Mouse (Mus musculus): Measurements from ENCODE around the gene Cacnb1. TPM values are rescaled to one million over a fixed set of nuclear protein-coding genes. Genes with fewer than 3 reads are reported as not detected.

Cacnb1 gene
- polyA plus RNA-seq, 1 experiment from 2014 or later: 12.8 TPM

GRCm38 (mm10) chr11:97983506-97983905 is 39.3 kb downstream of the Cacnb1 start:
- no peak overlapping the region for H3K4me2 ChIP-seq (replicated peaks; ENCODE audit: low read depth, low read length)
- peaks cover 19% of the 10 kb centered on the region for H3K27me3 ChIP-seq (ENCODE audit: insufficient read depth, low read length)
- H3K4me1 ChIP-seq (ENCODE audit: insufficient read depth, low read length): peaks cover 7% of the 10 kb centered on the region; the same call in 1 of the 2 replicates
- no peak overlapping the region for H3K27ac ChIP-seq (ENCODE audit: low read length)
- no peak overlapping the region for H3K9ac ChIP-seq (replicated peaks; ENCODE audit: low read length)
- ATAC-seq (ENCODE audit: low FRiP score, low TSS enrichment): no peak
- H3K9me3 ChIP-seq (ENCODE audit: low read length): no peaks in the 10 kb centered on the region
- no peak overlapping the region for H3K4me3 ChIP-seq (ENCODE audit: low read length)
- WGBS: 79% methylated on average over 3 of the region's 3 CpGs
- no peaks in the 10 kb centered on the region for H3K36me3 ChIP-seq (ENCODE audit: insufficient read depth, low read length)

- Histone ChIP-seq H3K4me3 (ENCODE audit: low read length) (no peak overlapping the region), H3K27ac (ENCODE audit: low read length) (no peak overlapping the region), H3K9ac (replicated peaks; ENCODE audit: low read length) (no peak overlapping the region), H3K27me3 (ENCODE audit: insufficient read depth, low read length) (peaks cover 19% of the 10 kb centered on the region), H3K9me3 (ENCODE audit: low read length) (no peaks in the 10 kb centered on the region), H3K4me2 (replicated peaks; ENCODE audit: low read depth, low read length) (no peak overlapping the region), H3K4me1 (ENCODE audit: insufficient read depth, low read length) (peaks cover 7% of the 10 kb centered on the region; the same call in 1 of the 2 replicates), H3K36me3 (ENCODE audit: insufficient read depth, low read length) (no peaks in the 10 kb centered on the region)
- ATAC-seq (ENCODE audit: low FRiP score, low TSS enrichment): no peak
- WGBS: 87% methylated on average over 9 of the region's 9 CpGs
Observed at GRCm38 (mm10) chr11:97982721-97983120, 40.1 kb downstream of the Cacnb1 start.

GRCm38 (mm10) chr11:97980531-97980966 is 42.3 kb downstream of the Cacnb1 start:
- WGBS: 63% methylated on average over 9 of the region's 9 CpGs
- Histone ChIP-seq H3K4me2 (replicated peaks; ENCODE audit: low read depth, low read length) (no peak overlapping the region), H3K9ac (replicated peaks; ENCODE audit: low read length) (no peak overlapping the region), H3K27me3 (ENCODE audit: insufficient read depth, low read length) (peaks cover 11% of the 10 kb centered on the region), H3K9me3 (ENCODE audit: low read length) (no peaks in the 10 kb centered on the region), H3K27ac (ENCODE audit: low read length) (no peak overlapping the region), H3K4me3 (ENCODE audit: low read length) (no peak overlapping the region), H3K4me1 (ENCODE audit: insufficient read depth, low read length) (no peaks in the 10 kb centered on the region), H3K36me3 (ENCODE audit: insufficient read depth, low read length) (no peaks in the 10 kb centered on the region)
- no peak for ATAC-seq (ENCODE audit: low FRiP score, low TSS enrichment)

GRCm38 (mm10) chr11:97979824-97980495 is 42.9 kb downstream of the Cacnb1 start:
- 75% methylated on average over 10 of the region's 10 CpGs for WGBS
- no peaks in the 10 kb centered on the region for H3K4me1 ChIP-seq (ENCODE audit: insufficient read depth, low read length)
- H3K9ac ChIP-seq (replicated peaks; ENCODE audit: low read length): no peak overlapping the region
- H3K27ac ChIP-seq (ENCODE audit: low read length): no peak overlapping the region
- no peak for ATAC-seq (ENCODE audit: low FRiP score, low TSS enrichment)
- H3K9me3 ChIP-seq (ENCODE audit: low read length): no peaks in the 10 kb centered on the region
- H3K4me2 ChIP-seq (replicated peaks; ENCODE audit: low read depth, low read length): no peak overlapping the region
- H3K27me3 ChIP-seq (ENCODE audit: insufficient read depth, low read length): peaks cover 5% of the 10 kb centered on the region
- no peak overlapping the region for H3K4me3 ChIP-seq (ENCODE audit: low read length)
- H3K36me3 ChIP-seq (ENCODE audit: insufficient read depth, low read length): no peaks in the 10 kb centered on the region

- Histone ChIP-seq H3K9ac (replicated peaks; ENCODE audit: low read length) (no peak overlapping the region), H3K27me3 (ENCODE audit: insufficient read depth, low read length) (no peaks in the 10 kb centered on the region; the same call in 1 of the 2 replicates), H3K27ac (ENCODE audit: low read length) (no peak overlapping the region), H3K4me2 (replicated peaks; ENCODE audit: low read depth, low read length) (no peak overlapping the region), H3K9me3 (ENCODE audit: low read length) (no peaks in the 10 kb centered on the region), H3K36me3 (ENCODE audit: insufficient read depth, low read length) (no peaks in the 10 kb centered on the region), H3K4me1 (ENCODE audit: insufficient read depth, low read length) (no peaks in the 10 kb centered on the region), H3K4me3 (ENCODE audit: low read length) (no peak overlapping the region)
- 86% methylated on average over 13 of the region's 13 CpGs for WGBS
- ATAC-seq (ENCODE audit: low FRiP score, low TSS enrichment): no peak
Observed at GRCm38 (mm10) chr11:97978392-97978791, 44.4 kb downstream of the Cacnb1 start.

GRCm38 (mm10) chr11:97977797-97978196 is 45.0 kb downstream of the Cacnb1 start:
- Histone ChIP-seq H3K9ac (replicated peaks; ENCODE audit: low read length) (no peak overlapping the region), H3K4me3 (ENCODE audit: low read length) (no peak overlapping the region)
- WGBS: 79% methylated on average over 5 of the region's 5 CpGs

GRCm38 (mm10) chr11:97974746-97975145 is 48.1 kb downstream of the Cacnb1 start:
- Histone ChIP-seq H3K27ac (ENCODE audit: low read length) (no peak overlapping the region), H3K36me3 (ENCODE audit: insufficient read depth, low read length) (no peaks in the 10 kb centered on the region), H3K9ac (replicated peaks; ENCODE audit: low read length) (no peak overlapping the region), H3K4me3 (ENCODE audit: low read length) (no peak overlapping the region), H3K4me1 (ENCODE audit: insufficient read depth, low read length) (no peaks in the 10 kb centered on the region), H3K4me2 (replicated peaks; ENCODE audit: low read depth, low read length) (no peak overlapping the region), H3K27me3 (ENCODE audit: insufficient read depth, low read length) (no peaks in the 10 kb centered on the region), H3K9me3 (ENCODE audit: low read length) (no peaks in the 10 kb centered on the region)
- WGBS: 86% methylated on average over 5 of the region's 5 CpGs
- no peak for ATAC-seq (ENCODE audit: low FRiP score, low TSS enrichment)

More at GRCm38 (mm10) chr11:97977797-97978196, 45.0 kb downstream of the Cacnb1 start:
- Histone ChIP-seq H3K27me3 (ENCODE audit: insufficient read depth, low read length) (no peaks in the 10 kb centered on the region; the same call in 1 of the 2 replicates), H3K4me2 (replicated peaks; ENCODE audit: low read depth, low read length) (no peak overlapping the region), H3K27ac (ENCODE audit: low read length) (no peak overlapping the region), H3K36me3 (ENCODE audit: insufficient read depth, low read length) (no peaks in the 10 kb centered on the region), H3K9me3 (ENCODE audit: low read length) (no peaks in the 10 kb centered on the region), H3K4me1 (ENCODE audit: insufficient read depth, low read length) (no peaks in the 10 kb centered on the region)
- no peak for ATAC-seq (ENCODE audit: low FRiP score, low TSS enrichment)

- WGBS: 88% methylated on average over 5 of the region's 5 CpGs
Observed at GRCm38 (mm10) chr11:97974141-97974540, 48.7 kb downstream of the Cacnb1 start.

GRCm38 (mm10) chr11:97972434-97972833 is 50.4 kb downstream of the Cacnb1 start:
- H3K4me3 ChIP-seq (ENCODE audit: low read length): no peak overlapping the region
- H3K9me3 ChIP-seq (ENCODE audit: low read length): no peaks in the 10 kb centered on the region
- H3K9ac ChIP-seq (replicated peaks; ENCODE audit: low read length): no peak overlapping the region
- no peak overlapping the region for H3K4me2 ChIP-seq (replicated peaks; ENCODE audit: low read depth, low read length)
- 67% methylated on average over 2 of the region's 2 CpGs for WGBS
- no peaks in the 10 kb centered on the region for H3K4me1 ChIP-seq (ENCODE audit: insufficient read depth, low read length)
- H3K27me3 ChIP-seq (ENCODE audit: insufficient read depth, low read length): no peaks in the 10 kb centered on the region
- ATAC-seq (ENCODE audit: low FRiP score, low TSS enrichment): no peak
- no peak overlapping the region for H3K27ac ChIP-seq (ENCODE audit: low read length)
- H3K36me3 ChIP-seq (ENCODE audit: insufficient read depth, low read length): no peaks in the 10 kb centered on the region

More at GRCm38 (mm10) chr11:97974141-97974540, 48.7 kb downstream of the Cacnb1 start:
- H3K9ac ChIP-seq (replicated peaks; ENCODE audit: low read length): no peak overlapping the region
- no peak overlapping the region for H3K4me3 ChIP-seq (ENCODE audit: low read length)
- H3K27me3 ChIP-seq (ENCODE audit: insufficient read depth, low read length): no peaks in the 10 kb centered on the region
- H3K36me3 ChIP-seq (ENCODE audit: insufficient read depth, low read length): no peaks in the 10 kb centered on the region
- no peaks in the 10 kb centered on the region for H3K9me3 ChIP-seq (ENCODE audit: low read length)
- ATAC-seq (ENCODE audit: low FRiP score, low TSS enrichment): no peak
- no peak overlapping the region for H3K4me2 ChIP-seq (replicated peaks; ENCODE audit: low read depth, low read length)
- H3K27ac ChIP-seq (ENCODE audit: low read length): no peak overlapping the region
- H3K4me1 ChIP-seq (ENCODE audit: insufficient read depth, low read length): no peaks in the 10 kb centered on the region

GRCm38 (mm10) chr11:97971232-97971631 is 51.6 kb downstream of the Cacnb1 start:
- H3K36me3 ChIP-seq (ENCODE audit: insufficient read depth, low read length): no peaks in the 10 kb centered on the region
- H3K4me1 ChIP-seq (ENCODE audit: insufficient read depth, low read length): no peaks in the 10 kb centered on the region
- H3K9ac ChIP-seq (replicated peaks; ENCODE audit: low read length): no peak overlapping the region
- no peak overlapping the region for H3K4me3 ChIP-seq (ENCODE audit: low read length)
- WGBS: 36% methylated on average over 7 of the region's 7 CpGs
- H3K4me2 ChIP-seq (replicated peaks; ENCODE audit: low read depth, low read length): no peak overlapping the region
- ATAC-seq (ENCODE audit: low FRiP score, low TSS enrichment): no peak
- no peaks in the 10 kb centered on the region for H3K9me3 ChIP-seq (ENCODE audit: low read length)
- H3K27ac ChIP-seq (ENCODE audit: low read length): no peak overlapping the region
- H3K27me3 ChIP-seq (ENCODE audit: insufficient read depth, low read length): no peaks in the 10 kb centered on the region

Measured in kidney, embryonic 16.5 days (tissue).